Mouse (Mus musculus): ENCODE measurements around the gene Tmcc3.

GRCm38 (mm10) chr10:94479646-94480045, 167.9 kb downstream of the Tmcc3 start:
- TF ChIP-seq CTCF (IDR thresholded peaks at IDR 0.05; ENCODE audit: low read depth) (no peak), EP300 (optimal IDR thresholded peaks at IDR 0.05) (no peak)

Data from stomach, postnatal 0 days (tissue).